Mouse (Mus musculus) spleen, adult 2 months (tissue): ENCODE data around the gene Vapa. TPM values are rescaled to one million over a fixed set of nuclear protein-coding genes. Genes with fewer than 3 reads are reported as not detected.
A peak's percentile ranks its signal among the peaks of the same experiment; 100 is the strongest.

Source experiments
- DNase-seq, 2 experiments: peaks; one replicate each; pipeline versions ENCODE4 v3.0.0 to v3.0.0-alpha.2; 2012 to 2021; ENCODE audit warnings: low spot score in 2 of 2, low read depth in 1 of 2
- H3K27ac ChIP-seq: fragments of 200-500 bp; 2 replicates; pipeline ENCODE4 v1.5.1; 2012; ENCODE audit warnings: low read length, inconsistent platforms; ENCODE audit not compliant: insufficient read depth
- H3K27me3 ChIP-seq: fragments of 200-500 bp; 2 replicates; pipeline ENCODE4 v1.6.1; 2012; ENCODE audit warnings: mild to moderate bottlenecking, moderate library complexity, low read length, inconsistent platforms; ENCODE audit not compliant: control insufficient read depth, insufficient read depth
- H3K36me3 ChIP-seq: fragments of 200-500 bp; 2 replicates; pipeline ENCODE4 v1.6.1; 2012; ENCODE audit warnings: mild to moderate bottlenecking, low read length, inconsistent platforms; ENCODE audit not compliant: control insufficient read depth, insufficient read depth
- H3K4me1 ChIP-seq: fragments of 200-500 bp; 2 replicates; pipeline ENCODE4 v1.6.1; 2011; ENCODE audit warnings: inconsistent platforms; ENCODE audit not compliant: control insufficient read depth, insufficient read depth, insufficient read length
- H3K4me3 ChIP-seq: fragments of 200-500 bp; 2 replicates; pipeline ENCODE4 v1.5.1; 2011; ENCODE audit warnings: mild to moderate bottlenecking, inconsistent platforms; ENCODE audit not compliant: insufficient read depth, insufficient read length; ENCODE audit errors: extremely low read depth
- CTCF ChIP-seq: fragments of 200-500 bp; IDR thresholded peaks from 2 replicates; pipeline ENCODE4 v1.5.1; 2011; ENCODE audit warnings: mild to moderate bottlenecking, inconsistent platforms; ENCODE audit not compliant: insufficient read depth, insufficient read length, insufficient replicate concordance; ENCODE audit errors: extremely low read depth
- POLR2A ChIP-seq: fragments of 200-500 bp; IDR thresholded peaks from 2 replicates; pipeline ENCODE4 v1.6.1; 2011; ENCODE audit warnings: low read depth, low read length, inconsistent platforms
- WGBS: fragments of 180-500 bp; shearing (Covaris S2); methylation state at CpG from one replicate; pipeline ENCODE4 v1.1.7; 2018; 5-methylcytosine and 5-hydroxymethylcytosine counted together
- polyA plus RNA-seq: library from polyadenylated mRNA; depleted of rRNA; stranded (reverse); fragments of >200 nt; gene quantifications from 2 replicates; pipeline ENCODE4 v1.2.3, GENCODE M21; 2012

The Vapa gene
- polyA plus RNA-seq, 1 experiment = 13.1 TPM

- Histone ChIP-seq H3K27ac (no peak overlapping the region), H3K4me3 (no peak overlapping the region), H3K4me1 (no peaks in the 10 kb centered on the region), H3K36me3 (no peaks in the 10 kb centered on the region), H3K27me3 (no peaks in the 10 kb centered on the region)
- 86% methylated on average over 9 of the region's 9 CpGs for WGBS
- no peak for DNase-seq
- TF ChIP-seq POLR2A = no peak
- TF ChIP-seq CTCF = no peak
These were observed 41.5 kb downstream of the Vapa start for GRCm38 (mm10) chr17:65571866-65572265.

GRCm38 (mm10) chr17:65571466-65571865 lies 41.9 kb downstream of the Vapa start:
- DNase-seq = no peak
- TF ChIP-seq POLR2A = no peak
- TF ChIP-seq CTCF = no peak
- H3K27me3 ChIP-seq = no peaks in the 10 kb centered on the region
- no peak overlapping the region for H3K27ac ChIP-seq
- 87% methylated on average over 8 of the region's 8 CpGs for WGBS
- no peaks in the 10 kb centered on the region for H3K4me1 ChIP-seq
- H3K36me3 ChIP-seq = no peaks in the 10 kb centered on the region
- H3K4me3 ChIP-seq = no peak overlapping the region

- H3K4me1 ChIP-seq = no peaks in the 10 kb centered on the region
- no peak overlapping the region for H3K4me3 ChIP-seq
- TF ChIP-seq CTCF (no peak), POLR2A (no peak)
- H3K27ac ChIP-seq = no peak overlapping the region
- H3K27me3 ChIP-seq = no peaks in the 10 kb centered on the region
- H3K36me3 ChIP-seq = no peaks in the 10 kb centered on the region
- 71% methylated on average over 5 of the region's 5 CpGs for WGBS
- DNase-seq = no peak
These were observed 49.2 kb downstream of the Vapa start for GRCm38 (mm10) chr17:65564189-65564588.

GRCm38 (mm10) chr17:65563345-65563744 lies 50.0 kb downstream of the Vapa start:
- 67% methylated on average over 6 of the region's 6 CpGs for WGBS
- Histone ChIP-seq H3K4me1 (no peaks in the 10 kb centered on the region), H3K27ac (no peak overlapping the region), H3K27me3 (no peaks in the 10 kb centered on the region), H3K36me3 (no peaks in the 10 kb centered on the region), H3K4me3 (no peak overlapping the region)
- DNase-seq = no peak
- TF ChIP-seq POLR2A (no peak), CTCF (no peak)

GRCm38 (mm10) chr17:65562761-65563160 lies 50.6 kb downstream of the Vapa start:
- Histone ChIP-seq H3K4me1 (no peaks in the 10 kb centered on the region), H3K36me3 (no peaks in the 10 kb centered on the region), H3K4me3 (no peak overlapping the region), H3K27me3 (no peaks in the 10 kb centered on the region), H3K27ac (no peak overlapping the region)
- TF ChIP-seq CTCF (0 out of 2 replicates have a peak, but pooled peaks have one; percentile 8), POLR2A (no peak)
- 3% methylated on average over 5 of the region's 5 CpGs for WGBS
- DNase-seq = peak in 1 of 2 experiments; percentile 29

- H3K4me1 ChIP-seq = no peaks in the 10 kb centered on the region
- no peaks in the 10 kb centered on the region for H3K36me3 ChIP-seq
- H3K4me3 ChIP-seq = no peak overlapping the region
- TF ChIP-seq POLR2A (no peak), CTCF (no peak)
- 24% methylated on average over 6 of the region's 6 CpGs for WGBS
- no peak overlapping the region for H3K27ac ChIP-seq
- DNase-seq = no peak
- no peaks in the 10 kb centered on the region for H3K27me3 ChIP-seq
These were observed 51.9 kb downstream of the Vapa start for GRCm38 (mm10) chr17:65561361-65562015.

GRCm38 (mm10) chr17:65559273-65559672 lies 54.1 kb downstream of the Vapa start:
- no peak overlapping the region for H3K4me3 ChIP-seq
- peak in 1 of 2 experiments; percentile 32 for DNase-seq
- H3K27me3 ChIP-seq = no peaks in the 10 kb centered on the region
- 32% methylated on average over 4 of the region's 5 CpGs for WGBS
- H3K4me1 ChIP-seq = no peaks in the 10 kb centered on the region
- H3K36me3 ChIP-seq = no peaks in the 10 kb centered on the region
- H3K27ac ChIP-seq = no peak overlapping the region
- TF ChIP-seq CTCF (peak; percentile 34; the same call in 1 of the 2 replicates), POLR2A (no peak)
